Comparison of ENCODE assay signal across 27 mouse cellular contexts in genomic region chr3:154089996-154090395, GRCm38 (mm10).
"Had no signal": no experiment of that assay in that cellular context is flagged by ENCODE, and none has a peak within 500 bp of the region (broad histone marks: within the 10 kb centered on the region; RNA-seq: fewer than 3 reads in every experiment).

No protein-coding gene starts in this region.

- H3K9ac ChIP-seq: heart, embryonic 12.5 days; hindbrain, embryonic 12.5 days; hindbrain, embryonic 14.5 days; intestine, embryonic 15.5 days; limb, embryonic 13.5 days; limb, embryonic 15.5 days; liver, embryonic 15.5 days had no signal

- DNase-seq: gastrocnemius, adult 2 months; gastrocnemius, postnatal 10 days; gastrocnemius, postnatal 25 days; heart, adult 18-20 months; heart, postnatal 10 days; heart, postnatal 4 days; kidney, adult 18-20 months; kidney, adult 8-10 months; kidney, postnatal 14 days; kidney, postnatal 36 days; layer of hippocampus, adult 9-11 months; layer of hippocampus, postnatal 36 days; left cerebral cortex, postnatal 4 days; lung, adult 18-20 months had no signal

- ATAC-seq: hindbrain, embryonic 16.5 days; inflammation-experienced regulatory T-cells, adult 6 months; intestine, embryonic 15.5 days; intestine, postnatal 0 days had no signal

- H3K4me3 ChIP-seq: gastrocnemius, adult 2 months; heart, embryonic 10.5 days; heart, embryonic 12.5 days; hindbrain, embryonic 10.5 days; hindbrain, embryonic 12.5 days; intestine, embryonic 15.5 days; limb, embryonic 13.5 days; limb, embryonic 15.5 days; liver, embryonic 15.5 days had no signal

- H3K4me2 ChIP-seq: heart, embryonic 12.5 days; hindbrain, embryonic 12.5 days; hindbrain, embryonic 14.5 days; intestine, embryonic 15.5 days; limb, embryonic 13.5 days; limb, embryonic 15.5 days; liver, embryonic 15.5 days had no signal

- H3K27ac ChIP-seq: gastrocnemius, adult 2 months; hindbrain, embryonic 10.5 days; hindbrain, embryonic 12.5 days; hindbrain, embryonic 14.5 days; intestine, embryonic 15.5 days; kidney, postnatal 0 days; limb, embryonic 13.5 days; limb, embryonic 15.5 days had no signal

- H3K27me3 ChIP-seq: heart, embryonic 12.5 days; intestine, embryonic 15.5 days; limb, embryonic 13.5 days; limb, embryonic 15.5 days; liver, embryonic 15.5 days had no signal

- H3K9me3 ChIP-seq: heart, embryonic 10.5 days; heart, embryonic 12.5 days; hindbrain, embryonic 10.5 days; hindbrain, embryonic 12.5 days; intestine, embryonic 15.5 days; limb, embryonic 13.5 days; limb, embryonic 15.5 days; liver, embryonic 15.5 days had no signal

- H3K36me3 ChIP-seq: heart, embryonic 10.5 days; heart, embryonic 12.5 days; hindbrain, embryonic 10.5 days; hindbrain, embryonic 12.5 days; intestine, embryonic 15.5 days; limb, embryonic 13.5 days; limb, embryonic 15.5 days; liver, embryonic 15.5 days had no signal
